Mouse (Mus musculus): Measurements from ENCODE around the gene Stap2. TPM values are rescaled to one million over a fixed set of nuclear protein-coding genes. Genes with fewer than 3 reads are reported as not detected.
A peak's percentile ranks its signal among the peaks of the same experiment; 100 is the strongest.

Stap2 gene
- polyA plus RNA-seq, 1 experiment from 2014 or later: 2.1 TPM

DNA sequence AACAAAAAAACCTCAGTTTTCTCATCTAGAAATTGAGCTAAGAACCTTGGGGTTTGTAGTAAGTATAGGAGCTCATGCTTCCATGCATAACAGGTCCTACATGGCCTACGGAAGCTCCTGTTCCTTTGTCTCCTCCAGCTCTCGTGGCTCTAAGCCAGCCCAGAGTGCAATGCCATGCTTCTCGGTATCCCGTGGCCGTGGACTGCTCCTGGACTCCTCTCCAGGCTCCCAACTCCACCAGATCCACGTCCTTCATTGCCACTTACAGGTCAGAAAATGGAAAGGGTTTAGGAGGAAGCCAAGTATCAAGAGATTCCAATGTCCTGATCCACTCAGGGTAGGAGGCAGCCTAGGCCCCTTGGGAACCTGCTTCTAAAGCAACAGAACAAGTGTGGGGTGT, 51.6 kb downstream of the Stap2 start:
- Histone ChIP-seq H3K4me3 (no peak overlapping the region), H3K9ac (no peak overlapping the region), H3K36me3 (no peaks in the 10 kb centered on the region), H3K4me1 (peaks cover 35% of the 10 kb centered on the region), H3K27ac (no peak overlapping the region), H3K9me3 (replicated peaks) (no peaks in the 10 kb centered on the region), H3K27me3 (replicated peaks) (peaks cover 25% of the 10 kb centered on the region), H3K4me2 (no peak overlapping the region)
- no peak for ATAC-seq
- WGBS (ENCODE audit: insufficient replicate concordance): 68% methylated on average over 6 of the region's 6 CpGs

DNA sequence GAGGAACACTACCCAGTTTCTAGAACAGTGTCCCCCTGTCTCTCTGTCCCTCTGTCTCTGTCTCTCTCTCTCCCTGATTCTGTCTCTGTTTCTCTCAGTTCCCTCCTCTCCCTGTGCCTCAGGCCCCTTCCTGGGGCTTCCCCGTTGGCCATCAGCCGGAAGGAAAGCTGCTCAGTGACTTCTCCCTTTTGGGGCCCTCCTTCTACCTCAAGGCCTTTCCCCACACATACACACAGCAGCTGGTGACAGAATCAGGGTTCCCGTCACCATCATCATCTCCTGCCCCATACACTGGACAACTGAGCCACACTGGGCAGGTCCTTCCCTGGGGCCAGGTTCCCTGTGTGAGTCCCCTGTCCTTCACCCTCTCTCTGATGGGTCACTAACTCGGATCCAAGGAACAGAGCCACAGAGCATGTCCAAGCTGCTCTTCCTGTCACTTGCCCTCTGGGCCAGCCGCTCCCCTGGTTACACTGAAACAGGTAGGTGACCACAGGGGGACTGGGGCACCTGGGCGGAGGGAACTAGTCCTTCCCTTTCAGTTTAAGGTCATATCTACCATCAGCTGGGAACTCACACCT, 52.8 kb downstream of the Stap2 start, which contains the start of gene Ebi3:
Gene Ebi3 (plus strand): TSS at position 194 of the 581 bp plus-strand sequence.
- no peak within 1 kb of the TSS for H3K9ac ChIP-seq
- no peak within 1 kb of the TSS for H3K27ac ChIP-seq
- H3K4me2 ChIP-seq: peak within 1 kb of the TSS; percentile 5; the same call in 1 of the 2 replicates
- H3K4me1 ChIP-seq: peaks cover 23% of the 10 kb centered on the region
- H3K9me3 ChIP-seq (replicated peaks): no peaks in the 10 kb centered on the region
- no peak within 1 kb of the TSS for H3K4me3 ChIP-seq
- WGBS (ENCODE audit: insufficient replicate concordance): 42% methylated on average over 6 of the region's 6 CpGs
- no peak for ATAC-seq
- no peaks in the 10 kb centered on the region for H3K36me3 ChIP-seq
- H3K27me3 ChIP-seq (replicated peaks): peaks cover 25% of the 10 kb centered on the region

- no peak overlapping the region for H3K4me3 ChIP-seq
- peaks cover 19% of the 10 kb centered on the region for H3K4me1 ChIP-seq
- no peak for ATAC-seq
- no peaks in the 10 kb centered on the region for H3K36me3 ChIP-seq
- no peak overlapping the region for H3K9ac ChIP-seq
- H3K27ac ChIP-seq: no peak overlapping the region
- no peak overlapping the region for H3K4me2 ChIP-seq
- H3K9me3 ChIP-seq (replicated peaks): no peaks in the 10 kb centered on the region
- H3K27me3 ChIP-seq (replicated peaks): peaks cover 25% of the 10 kb centered on the region
These were observed 53.3 kb downstream of the Stap2 start for GRCm38 (mm10) chr17:55952041-55952440.

DNA sequence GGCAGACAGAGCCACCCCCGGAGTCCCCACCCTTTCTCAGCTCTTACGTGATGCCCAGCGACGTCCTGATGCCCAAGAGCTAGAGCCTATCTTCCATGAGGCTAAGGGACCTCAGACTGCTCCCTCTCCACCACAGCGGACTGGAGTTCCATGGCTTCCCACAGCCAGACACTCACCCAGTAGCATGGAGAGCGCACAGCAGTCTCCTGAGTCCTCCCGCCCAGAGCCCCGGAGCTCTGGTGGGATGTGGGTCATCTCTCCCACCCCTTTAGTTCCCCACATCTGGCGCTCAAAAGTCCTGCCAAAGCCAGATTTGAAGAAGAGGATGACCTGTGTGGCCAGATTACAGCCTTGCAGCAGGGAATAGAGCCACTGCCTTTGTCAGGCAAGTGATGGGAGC, 54.8 kb downstream of the Stap2 start:
- Histone ChIP-seq H3K4me1 (peaks cover 10% of the 10 kb centered on the region), H3K36me3 (no peaks in the 10 kb centered on the region), H3K9ac (no peak overlapping the region), H3K9me3 (replicated peaks) (no peaks in the 10 kb centered on the region), H3K27ac (no peak overlapping the region), H3K4me2 (no peak overlapping the region), H3K27me3 (replicated peaks) (peaks cover 20% of the 10 kb centered on the region), H3K4me3 (no peak overlapping the region)
- ATAC-seq: no peak
- 62% methylated on average over 9 of the region's 9 CpGs for WGBS (ENCODE audit: insufficient replicate concordance)

GRCm38 (mm10) chr17:55949400-55949799, 56.0 kb downstream of the Stap2 start, which contains the start of gene Zfp119b:
TSS of gene Zfp119b (minus strand) at chr17:55949500.
- no peak within 1 kb of the TSS for H3K9ac ChIP-seq
- H3K9me3 ChIP-seq (replicated peaks): no peaks in the 10 kb centered on the region
- 77% methylated on average over 2 of the region's 2 CpGs for WGBS (ENCODE audit: insufficient replicate concordance)
- no peak within 1 kb of the TSS for H3K4me3 ChIP-seq
- ATAC-seq: no peak
- H3K36me3 ChIP-seq: no peaks in the 10 kb centered on the region
- H3K27ac ChIP-seq: no peak within 1 kb of the TSS
- H3K4me1 ChIP-seq: peaks cover 14% of the 10 kb centered on the region
- H3K4me2 ChIP-seq: no peak within 1 kb of the TSS
- peaks cover 8% of the 10 kb centered on the region for H3K27me3 ChIP-seq (replicated peaks)

- no peaks in the 10 kb centered on the region for H3K9me3 ChIP-seq (replicated peaks)
- no peak overlapping the region for H3K27ac ChIP-seq
- no peak overlapping the region for H3K4me2 ChIP-seq
- H3K27me3 ChIP-seq (replicated peaks): peaks cover under 1% of the 10 kb centered on the region; the same call in 1 of the 2 replicates
- ATAC-seq: no peak
- no peaks in the 10 kb centered on the region for H3K36me3 ChIP-seq
- H3K9ac ChIP-seq: no peak overlapping the region
- WGBS (ENCODE audit: insufficient replicate concordance): 70% methylated on average over 4 of the region's 4 CpGs
- H3K4me1 ChIP-seq: peaks cover 14% of the 10 kb centered on the region
- H3K4me3 ChIP-seq: no peak overlapping the region
These were observed 56.7 kb downstream of the Stap2 start for GRCm38 (mm10) chr17:55948647-55949046.

Other genes starting within 250 kb of the Stap2 start
- gene Zfp119a, start 126.7 kb downstream of the Stap2 start, polyA plus RNA-seq (2016; fragmentation: Nextera tagmentation; extraction: Ambion mirVana): 3.0 and 3.3 TPM in 2 replicates
- 8.3 and 9.8 TPM in 2 replicates for gene Zfp959, start 113.5 kb downstream of the Stap2 start, polyA plus RNA-seq (2016; fragmentation: Nextera tagmentation; extraction: Ambion mirVana)
- gene Zfp119b, start 56.1 kb downstream of the Stap2 start, polyA plus RNA-seq (2016; fragmentation: Nextera tagmentation; extraction: Ambion mirVana): 1.8 and 2.5 TPM in 2 replicates
- 4.5 and 5.4 TPM in 2 replicates for gene Ebi3, start 52.9 kb downstream of the Stap2 start, polyA plus RNA-seq (2016; fragmentation: Nextera tagmentation; extraction: Ambion mirVana)
- gene Yju2, start 46.5 kb downstream of the Stap2 start, polyA plus RNA-seq (2016; fragmentation: Nextera tagmentation; extraction: Ambion mirVana): 14.6 and 15.6 TPM in 2 replicates
- 0.81 and 0.95 TPM in 2 replicates for gene Shd, start 35.1 kb downstream of the Stap2 start, polyA plus RNA-seq (2016; fragmentation: Nextera tagmentation; extraction: Ambion mirVana)
- gene Fsd1, start 19.1 kb downstream of the Stap2 start, polyA plus RNA-seq (2016; fragmentation: Nextera tagmentation; extraction: Ambion mirVana): 1.7 and 2.3 TPM in 2 replicates
- gene Mpnd, start 127 bp upstream of the Stap2 start, polyA plus RNA-seq (2016; fragmentation: Nextera tagmentation; extraction: Ambion mirVana): 27.4 and 29.1 TPM in 2 replicates
- 66.4 and 67.9 TPM in 2 replicates for gene Sh3gl1, start 31.1 kb upstream of the Stap2 start, polyA plus RNA-seq (2016; fragmentation: Nextera tagmentation; extraction: Ambion mirVana)
- gene Chaf1a, start 34.9 kb upstream of the Stap2 start, polyA plus RNA-seq (2016; fragmentation: Nextera tagmentation; extraction: Ambion mirVana): 34.3 and 37.6 TPM in 2 replicates
- gene Ubxn6, start 69.4 kb upstream of the Stap2 start, polyA plus RNA-seq (2016; fragmentation: Nextera tagmentation; extraction: Ambion mirVana): 15.8 and 17.9 TPM in 2 replicates
- gene Hdgfl2, start 74.0 kb upstream of the Stap2 start, polyA plus RNA-seq (2016; fragmentation: Nextera tagmentation; extraction: Ambion mirVana): 86.7 and 89.4 TPM in 2 replicates
- 0.05 and 0.06 TPM in 2 replicates for gene Plin4, start 104.2 kb upstream of the Stap2 start, polyA plus RNA-seq (2016; fragmentation: Nextera tagmentation; extraction: Ambion mirVana)
- 0.25 and 0.38 TPM in 2 replicates for gene Plin5, start 112.0 kb upstream of the Stap2 start, polyA plus RNA-seq (2016; fragmentation: Nextera tagmentation; extraction: Ambion mirVana)
- 0.27 and 0.48 TPM in 2 replicates for gene Lrg1, start 116.4 kb upstream of the Stap2 start, polyA plus RNA-seq (2016; fragmentation: Nextera tagmentation; extraction: Ambion mirVana)
- 1.5 and 1.7 TPM in 2 replicates for gene Sema6b, start 134.8 kb upstream of the Stap2 start, polyA plus RNA-seq (2016; fragmentation: Nextera tagmentation; extraction: Ambion mirVana)
- gene Tnfaip8l1, start 156.9 kb upstream of the Stap2 start, polyA plus RNA-seq (2016; fragmentation: Nextera tagmentation; extraction: Ambion mirVana): 3.7 TPM in 2 replicates
- 66.2 and 71.0 TPM in 2 replicates for gene Mydgf, start 178.3 kb upstream of the Stap2 start, polyA plus RNA-seq (2016; fragmentation: Nextera tagmentation; extraction: Ambion mirVana)
- 27.1 and 28.5 TPM in 2 replicates for gene Dpp9, start 213.3 kb upstream of the Stap2 start, polyA plus RNA-seq (2016; fragmentation: Nextera tagmentation; extraction: Ambion mirVana)

All from liver, embryonic 12.5 days (tissue).